15 mouse cellular contexts compared by ENCODE assay signal in genomic region chr15:88123907-88124523, GRCm38 (mm10).
DNase-seq lines count a peak whose midpoint lies in the region; ATAC-seq and TF ChIP-seq lines count a peak whose summit lies in the region.
"Had no signal": no experiment of that assay in that cellular context is flagged by ENCODE, and none has a peak within 500 bp of the region (broad histone marks: within the 10 kb centered on the region; RNA-seq: fewer than 3 reads in every experiment).

No protein-coding gene starts in this region.

- ATAC-seq in hindbrain, postnatal 0 days, result peak; percentile 80; the same call in 1 of the 2 replicates
- ATAC-seq in hindbrain, embryonic 12.5 days (ENCODE audit: low FRiP score), result no peak
- ATAC-seq in midbrain, postnatal 0 days (ENCODE audit: low FRiP score), result no peak; the same call in 1 of the 2 replicates
- ATAC-seq in erythroblast, adult 5-6 weeks (replicated peaks; ENCODE audit: low FRiP score, poor library complexity, severe bottlenecking), result no peak

- H3K36me3 ChIP-seq in hindbrain, postnatal 0 days (ENCODE audit: insufficient read depth, low read length), result no peaks in the 10 kb centered on the region
- H3K36me3 ChIP-seq in hindbrain, embryonic 12.5 days, result no peaks in the 10 kb centered on the region
- no peaks in the 10 kb centered on the region for H3K36me3 ChIP-seq in midbrain, postnatal 0 days (ENCODE audit: insufficient read depth, low read length)
- H3K36me3 ChIP-seq: heart, embryonic 13.5 days; kidney, embryonic 15.5 days; neural tube, embryonic 12.5 days had no signal

- TF ChIP-seq POLR2A in cerebellum, adult 2 months (IDR thresholded peaks at IDR 0.05; ENCODE audit: borderline replicate concordance, insufficient read depth, low read length), result no peak

- no peak overlapping the region for H3K4me2 ChIP-seq in hindbrain, postnatal 0 days (ENCODE audit: low read depth, low read length)
- no peak overlapping the region for H3K4me2 ChIP-seq in hindbrain, embryonic 12.5 days (replicated peaks)
- H3K4me2 ChIP-seq in midbrain, postnatal 0 days (ENCODE audit: low read depth, low read length, poor library complexity, severe bottlenecking), result no peak overlapping the region
- H3K4me2 ChIP-seq: heart, embryonic 13.5 days; kidney, embryonic 15.5 days; lung, embryonic 14.5 days; neural tube, embryonic 12.5 days had no signal

- H3K9me3 ChIP-seq in hindbrain, postnatal 0 days (ENCODE audit: low read length), result no peaks in the 10 kb centered on the region
- H3K9me3 ChIP-seq in hindbrain, embryonic 12.5 days (replicated peaks), result no peaks in the 10 kb centered on the region
- H3K9me3 ChIP-seq in midbrain, postnatal 0 days (ENCODE audit: low read length), result no peaks in the 10 kb centered on the region
- H3K9me3 ChIP-seq: heart, embryonic 13.5 days; kidney, embryonic 15.5 days; neural tube, embryonic 12.5 days had no signal

- no peak for TF ChIP-seq CTCF in hindbrain, postnatal 0 days (IDR thresholded peaks at IDR 0.05; ENCODE audit: low read depth)
- TF ChIP-seq CTCF in cerebellum, adult 2 months (IDR thresholded peaks at IDR 0.05; ENCODE audit: borderline replicate concordance, insufficient read depth, low read depth, low read length), result no peak
- TF ChIP-seq CTCF in midbrain, postnatal 0 days (IDR thresholded peaks at IDR 0.05), result no peak

- no peaks in the 10 kb centered on the region for H3K27me3 ChIP-seq in hindbrain, postnatal 0 days (ENCODE audit: insufficient read depth, low read length)
- H3K27me3 ChIP-seq in hindbrain, embryonic 12.5 days, result no peaks in the 10 kb centered on the region; the same call in 1 of the 2 replicates
- no peaks in the 10 kb centered on the region for H3K27me3 ChIP-seq in cerebellum, adult 2 months (ENCODE audit: control insufficient read depth, insufficient read depth, low read length)
- no peaks in the 10 kb centered on the region; the same call in 1 of the 2 replicates for H3K27me3 ChIP-seq in midbrain, postnatal 0 days (ENCODE audit: insufficient read depth, low read length)
- H3K27me3 ChIP-seq: heart, embryonic 13.5 days; kidney, embryonic 15.5 days; neural tube, embryonic 12.5 days had no signal

- no peaks in the 10 kb centered on the region for H3K4me1 ChIP-seq in hindbrain, postnatal 0 days (ENCODE audit: insufficient read depth, low read length)
- H3K4me1 ChIP-seq in hindbrain, embryonic 12.5 days, result no peaks in the 10 kb centered on the region
- no peaks in the 10 kb centered on the region for H3K4me1 ChIP-seq in cerebellum, adult 2 months (ENCODE audit: control insufficient read depth, insufficient read depth, low read length)
- no peaks in the 10 kb centered on the region for H3K4me1 ChIP-seq in midbrain, postnatal 0 days (ENCODE audit: insufficient read depth, low read length)
- H3K4me1 ChIP-seq: heart, embryonic 13.5 days; kidney, embryonic 15.5 days; neural tube, embryonic 12.5 days had no signal

- H3K4me3 ChIP-seq in hindbrain, postnatal 0 days (ENCODE audit: low read length), result no peak overlapping the region
- H3K4me3 ChIP-seq in hindbrain, embryonic 12.5 days, result no peak overlapping the region
- no peak overlapping the region for H3K4me3 ChIP-seq in cerebellum, adult 2 months (replicated peaks; ENCODE audit: insufficient read depth, low read depth, low read length)
- H3K4me3 ChIP-seq in midbrain, postnatal 0 days (ENCODE audit: low read depth, low read length), result no peak overlapping the region
- H3K4me3 ChIP-seq: heart, embryonic 13.5 days; kidney, embryonic 15.5 days; neural tube, embryonic 12.5 days had no signal

- H3K9ac ChIP-seq in hindbrain, postnatal 0 days (replicated peaks; ENCODE audit: low read length), result no peak overlapping the region
- no peak overlapping the region for H3K9ac ChIP-seq in hindbrain, embryonic 12.5 days
- H3K9ac ChIP-seq in midbrain, postnatal 0 days (replicated peaks; ENCODE audit: low read length, poor library complexity, severe bottlenecking), result no peak overlapping the region
- H3K9ac ChIP-seq: heart, embryonic 13.5 days; kidney, embryonic 15.5 days; lung, embryonic 14.5 days; neural tube, embryonic 12.5 days had no signal

- H3K27ac ChIP-seq in hindbrain, postnatal 0 days, result no peak overlapping the region
- H3K27ac ChIP-seq in hindbrain, embryonic 12.5 days, result no peak overlapping the region
- H3K27ac ChIP-seq in cerebellum, adult 2 months (ENCODE audit: insufficient read depth, low read length), result no peak overlapping the region
- H3K27ac ChIP-seq in midbrain, postnatal 0 days (ENCODE audit: low read depth, low read length), result no peak overlapping the region
- H3K27ac ChIP-seq: heart, embryonic 13.5 days; kidney, embryonic 15.5 days; neural tube, embryonic 12.5 days had no signal

- peak; percentile 87 for DNase-seq in hindbrain, postnatal 0 days (ENCODE audit: low spot score)
- DNase-seq in ovary, postnatal 36 days (ENCODE audit: low spot score), result peak; percentile 6
- DNase-seq in ovary, adult 18-20 months (ENCODE audit: low spot score), result no peak
- DNase-seq in cerebellum, adult 2 months, result peak; percentile 71
- DNase-seq in midbrain, postnatal 0 days (ENCODE audit: low spot score), result peak; percentile 82
- DNase-seq: embryo, embryonic 11 days; gastrocnemius, postnatal 36 days; layer of hippocampus, adult 9-11 months; liver; lung, embryonic 14.5 days had no signal

- WGBS in hindbrain, postnatal 0 days, result 46% methylated on average over 24 of the region's 24 CpGs
- WGBS in hindbrain, embryonic 12.5 days, result 88% methylated on average over 24 of the region's 24 CpGs
- 17% methylated on average over 24 of the region's 24 CpGs for WGBS in cerebellum, adult 2 months
- WGBS in midbrain, postnatal 0 days, result 49% methylated on average over 24 of the region's 24 CpGs
